Mouse (Mus musculus): Measurements from ENCODE around the gene Oprl1. TPM values are rescaled to one million over a fixed set of nuclear protein-coding genes. Genes with fewer than 3 reads are reported as not detected.
A peak's percentile ranks its signal among the peaks of the same experiment; 100 is the strongest.

Gene Oprl1
- total RNA-seq, 2 experiments from 2014 or later = 44.8 to 45.0 TPM

- no peak for TF ChIP-seq CTCF (conservative IDR thresholded peaks at IDR 0.05)
- Histone ChIP-seq H3K4me3 (no peak overlapping the region), H3K27ac (peak overlapping the region; percentile 34; the same call in 1 of the 2 replicates)
- no peak for DNase-seq (ENCODE audit: low spot score in 2 of 2)
These were observed 43.4 kb downstream of the Oprl1 start for GRCm38 (mm10) chr2:181758147-181758725.

- no peak for TF ChIP-seq CTCF (conservative IDR thresholded peaks at IDR 0.05)
- Histone ChIP-seq H3K4me3 (no peak overlapping the region; the same call in 1 of the 2 replicates), H3K27ac (peak overlapping the region; percentile 34; the same call in 1 of the 2 replicates)
- DNase-seq (ENCODE audit: low spot score in 2 of 2) = peak; percentile 51 to 52
These were observed 44.2 kb downstream of the Oprl1 start for GRCm38 (mm10) chr2:181759041-181759440.

- H3K4me3 ChIP-seq = peak within 1 kb of the TSS; percentile 2; the same call in 1 of the 2 replicates
These were observed 48.4 kb downstream of the Oprl1 start, which contains the start of gene Myt1 for GRCm38 (mm10) chr2:181763006-181763830. Gene Myt1 (plus strand): TSS chr2:181763332.

GRCm38 (mm10) chr2:181763886-181764527 lies 49.2 kb downstream of the Oprl1 start:
- H3K4me3 ChIP-seq = peak overlapping the region; percentile 2; the same call in 1 of the 2 replicates
- TF ChIP-seq CTCF (conservative IDR thresholded peaks at IDR 0.05) = no peak
- H3K27ac ChIP-seq = no peak overlapping the region
- no peak for DNase-seq (ENCODE audit: low spot score in 2 of 2)

More at GRCm38 (mm10) chr2:181763006-181763830, 48.4 kb downstream of the Oprl1 start, which contains the start of gene Myt1:
- H3K27ac ChIP-seq = no peak within 1 kb of the TSS
- no peak for DNase-seq (ENCODE audit: low spot score in 2 of 2)
- no peak for TF ChIP-seq CTCF (conservative IDR thresholded peaks at IDR 0.05)

- DNase-seq (ENCODE audit: low spot score in 2 of 2) = no peak
- Histone ChIP-seq H3K4me3 (no peak overlapping the region), H3K27ac (peak overlapping the region; percentile 97; the same call in 1 of the 2 replicates)
- no peak for TF ChIP-seq CTCF (conservative IDR thresholded peaks at IDR 0.05)
These were observed 49.8 kb downstream of the Oprl1 start for GRCm38 (mm10) chr2:181764600-181764999.

- Histone ChIP-seq H3K4me3 (no peak overlapping the region), H3K27ac (peak overlapping the region; percentile 97; the same call in 1 of the 2 replicates)
- no peak for DNase-seq (ENCODE audit: low spot score in 2 of 2)
- no peak for TF ChIP-seq CTCF (conservative IDR thresholded peaks at IDR 0.05)
These were observed 50.4 kb downstream of the Oprl1 start for GRCm38 (mm10) chr2:181765251-181765650.

- Histone ChIP-seq H3K4me3 (peak overlapping the region; percentile 67), H3K27ac (peak overlapping the region; percentile 97)
- TF ChIP-seq CTCF (conservative IDR thresholded peaks at IDR 0.05) = no peak
- peak; percentile 33 to 41 for DNase-seq (ENCODE audit: low spot score in 2 of 2)
These were observed 52.1 kb downstream of the Oprl1 start for GRCm38 (mm10) chr2:181766672-181767557.

- Histone ChIP-seq H3K27ac (peak overlapping the region; percentile 97; the same call in 1 of the 2 replicates), H3K4me3 (peak overlapping the region; percentile 67)
- DNase-seq (ENCODE audit: low spot score in 2 of 2) = no peak
- no peak for TF ChIP-seq CTCF (conservative IDR thresholded peaks at IDR 0.05)
These were observed 53.6 kb downstream of the Oprl1 start for GRCm38 (mm10) chr2:181768451-181768850.

GRCm38 (mm10) chr2:181769397-181769796 lies 54.6 kb downstream of the Oprl1 start:
- no peak overlapping the region for H3K27ac ChIP-seq
- peak overlapping the region; percentile 67 for H3K4me3 ChIP-seq
- TF ChIP-seq CTCF (conservative IDR thresholded peaks at IDR 0.05) = no peak
- DNase-seq (ENCODE audit: low spot score in 2 of 2) = no peak

Other genes starting within 250 kb of the Oprl1 start
- not detected for gene Abhd16b, start 221.8 kb upstream of the Oprl1 start, total RNA-seq (2021)
- 10 to 100 TPM; 74.7 to 75.2 TPM for gene Tpd52l2, start 217.9 kb upstream of the Oprl1 start, total RNA-seq (2021)
- 100 to 1,000 TPM; 259 to 279 TPM for gene Dnajc5, start 194.5 kb upstream of the Oprl1 start, total RNA-seq (2021)
- 10 to 100 TPM; 68.2 to 73.8 TPM for gene Uckl1, start 130.1 kb upstream of the Oprl1 start, total RNA-seq (2021)
- gene Prpf6, start 123.1 kb upstream of the Oprl1 start, total RNA-seq (2021) = 10 to 100 TPM; 57.2 to 57.3 TPM
- gene Zfp512b, start 122.2 kb upstream of the Oprl1 start, total RNA-seq (2021) = 100 to 1,000 TPM; 102 to 103 TPM
- 10 to 100 TPM; 11.9 to 12.2 TPM for gene Samd10, start 115.8 kb upstream of the Oprl1 start, total RNA-seq (2021)
- gene Gm29797, start 58.0 kb upstream of the Oprl1 start, total RNA-seq (2021) = 1 to 10 TPM in 1 of 2 experiments, under 1 TPM in 1; 0.83 to 1.4 TPM
- 10 to 100 TPM; 11.6 to 14.1 TPM for gene Sox18, start 43.4 kb upstream of the Oprl1 start, total RNA-seq (2021)
- 10 to 100 TPM; 54.7 to 60.0 TPM for gene Tcea2, start 34.7 kb upstream of the Oprl1 start, total RNA-seq (2021)
- gene Rgs19, start 21.0 kb upstream of the Oprl1 start, total RNA-seq (2021) = 10 to 100 TPM; 41.8 to 43.4 TPM
- gene Lkaaear1, start 16.6 kb upstream of the Oprl1 start, total RNA-seq (2021) = not detected
- gene Myt1, start 48.3 kb downstream of the Oprl1 start, total RNA-seq (2021) = 10 to 100 TPM; 32.3 to 34.0 TPM
- gene Pcmtd2, start 122.8 kb downstream of the Oprl1 start, total RNA-seq (2021) = 10 to 100 TPM; 86.2 to 87.0 TPM
- gene Polr3k, start 149.3 kb downstream of the Oprl1 start, total RNA-seq (2021) = 10 to 100 TPM; 28.5 to 29.0 TPM